Mouse (Mus musculus) limb, embryonic 15.5 days (tissue): Measurements from ENCODE around the gene Focad. TPM values are rescaled to one million over a fixed set of nuclear protein-coding genes. Genes with fewer than 3 reads are reported as not detected.

Experiments used
- ATAC-seq: fragments of 200-750 bp; cut with Nextera tagmentation; 2 replicates; pipeline ENCODE4 v1.8.0; 2017; ENCODE audit warnings: low read depth, moderate TSS enrichment; ENCODE audit not compliant: insufficient number of reproducible peaks, low FRiP score, low TSS enrichment
- H3K27ac ChIP-seq: fragments of 300-500 bp; sonication (generic); 2 replicates; pipeline ENCODE4 v1.5.1; 2015; ENCODE audit warnings: moderate library complexity, mild to moderate bottlenecking, inconsistent platforms
- H3K27me3 ChIP-seq: fragments of 300-500 bp; sonication (generic); 2 replicates; pipeline ENCODE4 v1.6.1; 2015; ENCODE audit warnings: inconsistent platforms
- H3K36me3 ChIP-seq: fragments of 300-500 bp; sonication (generic); 2 replicates; pipeline ENCODE4 v1.6.1; 2015; ENCODE audit warnings: inconsistent platforms
- H3K4me1 ChIP-seq: fragments of 300-500 bp; sonication (generic); 2 replicates; pipeline ENCODE4 v1.6.1; 2015; ENCODE audit warnings: inconsistent platforms
- H3K4me2 ChIP-seq: fragments of 300-500 bp; sonication (generic); 2 replicates; pipeline ENCODE4 v1.6.1; 2015; ENCODE audit warnings: mild to moderate bottlenecking, inconsistent platforms
- H3K4me3 ChIP-seq: fragments of 300-500 bp; sonication (generic); 2 replicates; pipeline ENCODE4 v1.5.1; 2015; ENCODE audit warnings: mild to moderate bottlenecking, inconsistent platforms
- H3K9ac ChIP-seq: fragments of 300-500 bp; sonication (generic); 2 replicates; pipeline ENCODE4 v1.6.1; 2015; ENCODE audit warnings: inconsistent platforms
- H3K9me3 ChIP-seq: fragments of 300-500 bp; sonication (generic); 2 replicates; pipeline ENCODE4 v1.6.1; 2016; ENCODE audit warnings: inconsistent platforms
- WGBS: fragments of 180-500 bp; shearing (Covaris S2); methylation state at CpG from one replicate; pipeline ENCODE4 v1.1.7; 2015; 5-methylcytosine and 5-hydroxymethylcytosine counted together
- polyA plus RNA-seq: library from polyadenylated mRNA; unstranded; fragments of >200 nt; fragmentation: Nextera tagmentation; extraction: Ambion mirVana; gene quantifications from 2 replicates; pipeline ENCODE4 v1.2.1, GENCODE M21; 2015

The Focad gene
- polyA plus RNA-seq, 1 experiment from 2014 or later = 15.4 TPM

GRCm38 (mm10) chr4:88108585-88108984, 14.2 kb downstream of the Focad start:
- H3K4me2 ChIP-seq = no peak overlapping the region
- no peak for ATAC-seq
- H3K4me1 ChIP-seq = no peaks in the 10 kb centered on the region
- WGBS = 39% methylated on average over 3 of the region's 3 CpGs
- no peaks in the 10 kb centered on the region for H3K9me3 ChIP-seq
- no peak overlapping the region for H3K27ac ChIP-seq
- no peak overlapping the region for H3K4me3 ChIP-seq
- no peaks in the 10 kb centered on the region for H3K36me3 ChIP-seq
- H3K27me3 ChIP-seq = no peaks in the 10 kb centered on the region
- no peak overlapping the region for H3K9ac ChIP-seq

GRCm38 (mm10) chr4:88117331-88117730, 22.9 kb downstream of the Focad start:
- Histone ChIP-seq H3K36me3 (no peaks in the 10 kb centered on the region), H3K9ac (no peak overlapping the region), H3K27me3 (no peaks in the 10 kb centered on the region), H3K4me2 (no peak overlapping the region), H3K4me1 (0 out of 2 replicates have a peak, but pooled peaks cover 3% of the 10 kb centered on the region), H3K27ac (no peak overlapping the region), H3K4me3 (no peak overlapping the region), H3K9me3 (no peaks in the 10 kb centered on the region)
- WGBS = 41% methylated on average over 3 of the region's 3 CpGs
- no peak for ATAC-seq

DNA sequence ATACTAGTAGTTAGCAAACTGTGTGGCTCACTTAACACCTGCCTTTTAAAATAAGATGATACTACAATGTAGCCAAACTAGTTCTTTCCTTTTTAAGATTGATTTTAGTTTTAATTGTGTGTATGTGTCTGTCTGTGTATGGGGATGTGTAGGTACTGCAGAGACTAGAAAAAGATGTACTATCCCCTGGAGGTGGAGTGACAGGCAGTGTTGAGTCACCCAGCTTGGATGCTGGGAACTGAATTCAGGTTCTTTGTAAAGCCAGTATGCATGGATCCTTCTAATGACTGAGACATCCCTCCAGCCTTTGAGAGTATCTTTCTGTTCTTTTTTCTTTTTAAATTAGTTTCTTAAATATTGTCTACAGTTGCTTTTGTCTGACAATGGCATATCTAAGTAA, 23.5 kb downstream of the Focad start:
- ATAC-seq = no peak
- Histone ChIP-seq H3K9ac (no peak overlapping the region), H3K4me2 (no peak overlapping the region), H3K27me3 (no peaks in the 10 kb centered on the region), H3K36me3 (no peaks in the 10 kb centered on the region), H3K4me3 (no peak overlapping the region), H3K27ac (no peak overlapping the region), H3K4me1 (0 out of 2 replicates have a peak, but pooled peaks cover 3% of the 10 kb centered on the region), H3K9me3 (no peaks in the 10 kb centered on the region)

- no peak overlapping the region for H3K27ac ChIP-seq
- H3K9me3 ChIP-seq = no peaks in the 10 kb centered on the region
- H3K9ac ChIP-seq = no peak overlapping the region
- ATAC-seq = no peak
- 62% methylated on average over 5 of the region's 5 CpGs for WGBS
- H3K4me2 ChIP-seq = no peak overlapping the region
- H3K4me3 ChIP-seq = no peak overlapping the region
- no peaks in the 10 kb centered on the region for H3K36me3 ChIP-seq
- 0 out of 2 replicates have a peak, but pooled peaks cover 3% of the 10 kb centered on the region for H3K4me1 ChIP-seq
- H3K27me3 ChIP-seq = no peaks in the 10 kb centered on the region
Measured at GRCm38 (mm10) chr4:88118750-88119395, 24.4 kb downstream of the Focad start.

- Histone ChIP-seq H3K9me3 (no peaks in the 10 kb centered on the region), H3K9ac (no peak overlapping the region), H3K27ac (no peak overlapping the region), H3K27me3 (no peaks in the 10 kb centered on the region), H3K4me2 (no peak overlapping the region), H3K4me1 (0 out of 2 replicates have a peak, but pooled peaks cover 3% of the 10 kb centered on the region), H3K36me3 (no peaks in the 10 kb centered on the region), H3K4me3 (no peak overlapping the region)
- no peak for ATAC-seq
Measured at GRCm38 (mm10) chr4:88120091-88120490, 25.7 kb downstream of the Focad start.

GRCm38 (mm10) chr4:88122472-88122871, 28.0 kb downstream of the Focad start:
- H3K27ac ChIP-seq = no peak overlapping the region
- no peak overlapping the region for H3K9ac ChIP-seq
- H3K4me3 ChIP-seq = no peak overlapping the region
- H3K4me2 ChIP-seq = no peak overlapping the region
- no peaks in the 10 kb centered on the region for H3K36me3 ChIP-seq
- ATAC-seq = no peak
- WGBS = 94% methylated on average over 3 of the region's 3 CpGs
- H3K27me3 ChIP-seq = no peaks in the 10 kb centered on the region
- 0 out of 2 replicates have a peak, but pooled peaks cover 3% of the 10 kb centered on the region for H3K4me1 ChIP-seq
- no peaks in the 10 kb centered on the region for H3K9me3 ChIP-seq

GRCm38 (mm10) chr4:88135936-88136335, 41.5 kb downstream of the Focad start:
- no peaks in the 10 kb centered on the region for H3K9me3 ChIP-seq
- no peak for ATAC-seq

GRCm38 (mm10) chr4:88136528-88136927, 42.1 kb downstream of the Focad start:
- Histone ChIP-seq H3K27me3 (no peaks in the 10 kb centered on the region), H3K36me3 (no peaks in the 10 kb centered on the region), H3K9me3 (no peaks in the 10 kb centered on the region), H3K4me1 (peaks cover 5% of the 10 kb centered on the region; the same call in 1 of the 2 replicates), H3K4me3 (no peak overlapping the region), H3K27ac (no peak overlapping the region), H3K9ac (no peak overlapping the region), H3K4me2 (no peak overlapping the region)
- 25% methylated on average over 4 of the region's 4 CpGs for WGBS
- ATAC-seq = no peak

More at GRCm38 (mm10) chr4:88135936-88136335, 41.5 kb downstream of the Focad start:
- Histone ChIP-seq H3K9ac (no peak overlapping the region), H3K4me2 (no peak overlapping the region), H3K27ac (no peak overlapping the region), H3K4me1 (peaks cover 5% of the 10 kb centered on the region; the same call in 1 of the 2 replicates), H3K4me3 (no peak overlapping the region), H3K27me3 (no peaks in the 10 kb centered on the region), H3K36me3 (no peaks in the 10 kb centered on the region)
- whole genome bisulfite sequencing = 13% methylated on average over 2 of the region's 2 CpGs

DNA sequence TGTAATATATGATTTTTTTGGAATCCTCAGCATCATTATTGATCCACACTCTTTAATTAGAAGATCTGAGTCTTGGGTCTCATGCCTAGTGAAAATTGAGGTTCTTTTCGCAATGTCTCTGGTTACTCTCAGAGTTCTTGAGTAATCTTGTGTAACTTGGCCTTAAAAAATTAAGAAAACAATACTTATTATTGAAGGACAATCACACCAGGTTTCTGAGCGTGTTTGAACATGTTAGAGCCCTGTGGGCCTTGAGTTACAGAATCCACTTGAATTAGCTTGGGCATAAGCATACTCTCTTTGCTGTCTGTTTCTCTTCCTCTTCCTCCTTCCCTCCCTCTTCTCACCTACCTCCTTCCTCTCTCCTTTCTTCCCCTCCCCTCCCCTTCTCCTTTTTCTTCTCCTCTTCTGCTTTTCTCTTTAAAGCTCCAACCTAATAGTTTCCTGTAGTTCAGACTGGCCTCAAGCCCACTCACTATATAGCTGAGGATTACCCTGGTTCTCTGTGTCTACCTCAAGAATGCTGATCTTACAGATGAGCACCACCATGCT, 44.0 kb downstream of the Focad start:
- Histone ChIP-seq H3K4me2 (no peak overlapping the region), H3K4me3 (no peak overlapping the region), H3K27ac (no peak overlapping the region), H3K9me3 (no peaks in the 10 kb centered on the region), H3K36me3 (no peaks in the 10 kb centered on the region), H3K4me1 (peaks cover 5% of the 10 kb centered on the region; the same call in 1 of the 2 replicates), H3K27me3 (no peaks in the 10 kb centered on the region), H3K9ac (no peak overlapping the region)
- no peak for ATAC-seq
- WGBS = 87% methylated on average over 2 of the region's 2 CpGs

DNA sequence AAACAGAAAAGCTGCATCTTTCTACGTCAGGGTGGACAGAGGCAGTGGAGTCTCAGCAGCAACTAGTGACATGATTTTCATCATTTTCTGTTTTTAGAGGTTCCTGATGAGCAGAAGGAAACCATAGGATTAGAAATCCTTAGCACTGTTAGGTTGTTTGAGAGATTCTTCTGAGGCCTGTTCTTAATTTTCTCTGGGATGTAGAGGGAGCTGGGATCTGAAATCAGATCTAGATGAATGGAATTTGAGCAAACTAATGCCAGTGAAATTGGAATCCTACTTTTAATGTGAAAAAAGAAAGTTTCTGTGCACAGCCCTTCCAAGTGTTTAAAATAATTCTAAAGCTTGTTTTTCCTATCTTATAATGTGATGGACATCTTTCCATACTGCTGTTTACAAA, 55.0 kb downstream of the Focad start:
- no peak for ATAC-seq
- Histone ChIP-seq H3K4me3 (no peak overlapping the region), H3K4me2 (no peak overlapping the region), H3K9me3 (no peaks in the 10 kb centered on the region), H3K27me3 (no peaks in the 10 kb centered on the region), H3K27ac (0 out of 2 replicates have a peak overlapping the region, but pooled peaks have one; percentile 38), H3K9ac (no peak overlapping the region), H3K4me1 (0 out of 2 replicates have a peak, but pooled peaks cover 3% of the 10 kb centered on the region), H3K36me3 (no peaks in the 10 kb centered on the region)
- WGBS = 29% methylated on average over 1 of the region's 1 CpGs

GRCm38 (mm10) chr4:88155490-88156160, 61.2 kb downstream of the Focad start:
- ATAC-seq = no peak
- no peak overlapping the region for H3K27ac ChIP-seq

DNA sequence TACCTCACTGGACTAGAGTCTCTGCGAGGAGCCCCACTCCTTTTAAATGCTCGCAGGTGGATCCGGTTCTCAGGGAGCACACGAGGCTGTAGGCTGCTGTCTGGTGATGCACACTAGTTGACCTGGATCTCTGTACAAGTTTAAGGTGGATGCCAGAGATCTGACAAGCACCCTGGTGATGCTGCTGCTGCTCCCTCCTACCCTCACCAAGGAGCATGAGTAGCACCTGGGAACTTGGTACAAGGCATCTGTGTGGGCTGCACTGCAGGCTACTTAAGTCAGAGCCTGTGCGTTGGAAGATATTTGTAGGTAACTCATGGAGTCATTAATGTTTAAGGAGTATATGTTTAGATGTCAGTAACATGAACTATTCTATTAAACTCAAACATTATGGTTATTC, 62.5 kb downstream of the Focad start:
- H3K4me2 ChIP-seq = no peak overlapping the region
- H3K4me1 ChIP-seq = no peaks in the 10 kb centered on the region
- no peaks in the 10 kb centered on the region for H3K27me3 ChIP-seq
- no peak overlapping the region for H3K9ac ChIP-seq
- H3K36me3 ChIP-seq = no peaks in the 10 kb centered on the region
- H3K27ac ChIP-seq = no peak overlapping the region
- H3K4me3 ChIP-seq = no peak overlapping the region
- no peak for ATAC-seq
- WGBS = 66% methylated on average over 5 of the region's 5 CpGs
- H3K9me3 ChIP-seq = no peaks in the 10 kb centered on the region

More at GRCm38 (mm10) chr4:88155490-88156160, 61.2 kb downstream of the Focad start:
- Histone ChIP-seq H3K9me3 (no peaks in the 10 kb centered on the region), H3K36me3 (no peaks in the 10 kb centered on the region), H3K27me3 (no peaks in the 10 kb centered on the region), H3K4me2 (no peak overlapping the region), H3K9ac (no peak overlapping the region), H3K4me3 (no peak overlapping the region), H3K4me1 (no peaks in the 10 kb centered on the region)
- WGBS = 73% methylated on average over 3 of the region's 3 CpGs
